Mouse (Mus musculus): ENCODE results near the gene Prps1. TPM values are rescaled to one million over a fixed set of nuclear protein-coding genes. Genes with fewer than 3 reads are reported as not detected.
"Not testable (repeated sequence)": the region's sequence is repeated elsewhere in the genome, so short reads cannot be mapped to it uniquely, and the experiment has no call there.

Gene Prps1
- polyA plus RNA-seq, 1 experiment from 2014 or later, result 89.4 TPM

DNA sequence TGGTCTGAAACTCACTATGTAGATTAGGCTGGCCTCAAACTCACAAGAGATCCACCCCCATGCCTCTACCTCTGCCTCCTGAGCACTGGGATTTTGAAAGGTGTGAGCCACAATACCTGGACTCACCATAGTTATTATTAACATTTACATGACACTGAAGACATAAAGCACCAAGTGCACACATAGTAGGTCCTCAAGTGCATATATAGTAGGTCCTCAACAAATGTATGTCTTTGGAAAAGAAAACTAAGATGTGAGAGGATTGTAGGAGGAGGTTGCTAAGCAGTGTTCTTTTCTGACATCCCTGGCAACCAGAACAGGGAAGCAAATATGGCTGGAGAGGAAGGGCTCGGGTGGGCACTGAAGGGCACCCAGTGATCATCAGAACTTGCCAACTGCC is 51.0 kb downstream of the Prps1 start:
- H3K27ac ChIP-seq, result no peak overlapping the region
- no peak for ATAC-seq (ENCODE audit: low FRiP score)
- 55% methylated on average over 1 of the region's 1 CpGs for WGBS
- no peak overlapping the region for H3K4me2 ChIP-seq (replicated peaks)
- no peaks in the 10 kb centered on the region for H3K36me3 ChIP-seq (replicated peaks; ENCODE audit: control insufficient read depth, insufficient read depth)
- no peak for DNase-seq (ENCODE audit: low spot score)
- no peaks in the 10 kb centered on the region for H3K9me3 ChIP-seq (ENCODE audit: control insufficient read depth, low read length)
- H3K4me3 ChIP-seq (replicated peaks; ENCODE audit: low read length), result no peak overlapping the region
- H3K9ac ChIP-seq, result no peak overlapping the region
- peaks cover 27% of the 10 kb centered on the region for H3K27me3 ChIP-seq (ENCODE audit: control insufficient read depth, insufficient read depth, low read length)
- H3K4me1 ChIP-seq (replicated peaks; ENCODE audit: control insufficient read depth, insufficient read depth, low read length), result 0 out of 2 replicates have a peak, but pooled peaks cover 4% of the 10 kb centered on the region

DNA sequence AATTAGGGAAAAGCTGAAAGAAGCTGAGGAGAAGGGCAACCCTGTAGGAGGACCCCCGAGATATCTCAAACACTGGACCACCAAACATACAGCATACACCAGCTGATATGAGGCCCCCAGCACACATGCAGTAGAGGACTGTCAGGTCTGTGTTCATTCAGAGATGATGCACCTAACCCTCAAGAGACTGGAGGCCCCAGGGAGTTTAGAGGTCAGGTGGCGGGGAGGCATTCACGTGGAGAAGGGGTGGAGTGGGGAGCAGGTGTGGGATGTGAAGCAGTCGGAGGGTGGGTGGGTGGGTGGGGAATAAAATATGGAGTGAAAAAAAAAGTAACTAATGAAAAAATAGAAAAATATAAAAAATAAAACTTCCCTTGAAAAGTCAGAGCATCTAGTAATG is 52.4 kb downstream of the Prps1 start:
- WGBS, result 74% methylated on average over 4 of the region's 4 CpGs
- not testable (repeated sequence) for H3K4me1 ChIP-seq (replicated peaks; ENCODE audit: control insufficient read depth, insufficient read depth, low read length); H3K27ac ChIP-seq; H3K36me3 ChIP-seq (replicated peaks; ENCODE audit: control insufficient read depth, insufficient read depth); H3K4me3 ChIP-seq (replicated peaks; ENCODE audit: low read length); H3K9me3 ChIP-seq (ENCODE audit: control insufficient read depth, low read length); DNase-seq (ENCODE audit: low spot score); ATAC-seq (ENCODE audit: low FRiP score); H3K9ac ChIP-seq; H3K4me2 ChIP-seq (replicated peaks)
- H3K27me3 ChIP-seq (ENCODE audit: control insufficient read depth, insufficient read depth, low read length), result peaks cover 32% of the 10 kb centered on the region

DNA sequence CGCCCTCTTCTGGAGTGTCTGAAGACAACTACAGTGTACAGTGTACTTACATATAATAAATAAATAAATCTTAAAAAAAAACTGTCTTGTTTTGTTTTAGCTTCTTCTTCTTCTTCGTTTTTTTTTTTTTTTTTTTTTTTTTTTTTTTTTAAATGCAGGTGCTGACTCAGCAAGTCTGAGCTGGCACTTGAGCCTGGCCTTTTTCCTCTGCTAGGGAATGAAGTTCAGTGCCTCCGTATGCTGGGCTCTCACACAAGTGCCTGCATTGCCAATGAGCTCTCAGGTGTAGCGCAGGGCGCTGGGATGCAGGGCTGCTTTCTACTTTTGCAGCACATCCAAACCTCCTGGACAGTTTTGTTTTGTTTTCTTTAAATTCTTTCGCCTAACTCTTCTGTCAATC is 53.4 kb downstream of the Prps1 start:
- Histone ChIP-seq H3K27ac (no peak overlapping the region), H3K4me1 (replicated peaks; ENCODE audit: control insufficient read depth, insufficient read depth, low read length) (0 out of 2 replicates have a peak, but pooled peaks cover 4% of the 10 kb centered on the region), H3K9ac (no peak overlapping the region), H3K27me3 (ENCODE audit: control insufficient read depth, insufficient read depth, low read length) (peaks cover 35% of the 10 kb centered on the region), H3K9me3 (ENCODE audit: control insufficient read depth, low read length) (no peaks in the 10 kb centered on the region), H3K4me2 (replicated peaks) (no peak overlapping the region), H3K36me3 (replicated peaks; ENCODE audit: control insufficient read depth, insufficient read depth) (no peaks in the 10 kb centered on the region), H3K4me3 (replicated peaks; ENCODE audit: low read length) (no peak overlapping the region)
- DNase-seq (ENCODE audit: low spot score) (no peak), ATAC-seq (ENCODE audit: low FRiP score) (no peak)
- 63% methylated on average over 6 of the region's 6 CpGs for WGBS

GRCm38 (mm10) chrX:140510696-140511429 is 54.5 kb downstream of the Prps1 start:
- 0 out of 2 replicates have a peak, but pooled peaks cover 4% of the 10 kb centered on the region for H3K4me1 ChIP-seq (replicated peaks; ENCODE audit: control insufficient read depth, insufficient read depth, low read length)
- DNase-seq (ENCODE audit: low spot score) (no peak), ATAC-seq (ENCODE audit: low FRiP score) (0 out of 2 replicates have a peak, but pooled peaks have one; percentile 40)
- no peak overlapping the region for H3K4me3 ChIP-seq (replicated peaks; ENCODE audit: low read length)
- H3K9me3 ChIP-seq (ENCODE audit: control insufficient read depth, low read length), result no peaks in the 10 kb centered on the region
- 28% methylated on average over 24 of the region's 24 CpGs for whole genome bisulfite sequencing
- no peaks in the 10 kb centered on the region for H3K36me3 ChIP-seq (replicated peaks; ENCODE audit: control insufficient read depth, insufficient read depth)
- peak overlapping the region; percentile 43 for H3K4me2 ChIP-seq (replicated peaks)
- peak overlapping the region; percentile 31; the same call in 1 of the 2 replicates for H3K9ac ChIP-seq
- H3K27ac ChIP-seq, result no peak overlapping the region
- H3K27me3 ChIP-seq (ENCODE audit: control insufficient read depth, insufficient read depth, low read length), result peaks cover 33% of the 10 kb centered on the region

- Histone ChIP-seq H3K27me3 (ENCODE audit: control insufficient read depth, insufficient read depth, low read length) (peaks cover 28% of the 10 kb centered on the region), H3K4me3 (replicated peaks; ENCODE audit: low read length) (no peak overlapping the region), H3K4me2 (replicated peaks) (no peak overlapping the region), H3K9ac (no peak overlapping the region), H3K36me3 (replicated peaks; ENCODE audit: control insufficient read depth, insufficient read depth) (no peaks in the 10 kb centered on the region), H3K9me3 (ENCODE audit: control insufficient read depth, low read length) (no peaks in the 10 kb centered on the region), H3K4me1 (replicated peaks; ENCODE audit: control insufficient read depth, insufficient read depth, low read length) (0 out of 2 replicates have a peak, but pooled peaks cover 4% of the 10 kb centered on the region), H3K27ac (no peak overlapping the region)
- ATAC-seq (ENCODE audit: low FRiP score) (no peak; the same call in 1 of the 2 replicates), DNase-seq (ENCODE audit: low spot score) (no peak)
- WGBS, result 33% methylated on average over 7 of the region's 7 CpGs
These were observed 55.6 kb downstream of the Prps1 start for GRCm38 (mm10) chrX:140511687-140512651.

GRCm38 (mm10) chrX:140513379-140513778 is 57.0 kb downstream of the Prps1 start:
- H3K36me3 ChIP-seq (replicated peaks; ENCODE audit: control insufficient read depth, insufficient read depth), result no peaks in the 10 kb centered on the region
- no peak overlapping the region for H3K9ac ChIP-seq
- DNase-seq (ENCODE audit: low spot score) (no peak), ATAC-seq (ENCODE audit: low FRiP score) (no peak)
- H3K4me2 ChIP-seq (replicated peaks), result no peak overlapping the region
- peaks cover 36% of the 10 kb centered on the region for H3K27me3 ChIP-seq (ENCODE audit: control insufficient read depth, insufficient read depth, low read length)
- no peak overlapping the region for H3K27ac ChIP-seq
- no peak overlapping the region for H3K4me3 ChIP-seq (replicated peaks; ENCODE audit: low read length)
- H3K4me1 ChIP-seq (replicated peaks; ENCODE audit: control insufficient read depth, insufficient read depth, low read length), result 0 out of 2 replicates have a peak, but pooled peaks cover 4% of the 10 kb centered on the region
- WGBS, result 83% methylated on average over 2 of the region's 2 CpGs
- no peaks in the 10 kb centered on the region for H3K9me3 ChIP-seq (ENCODE audit: control insufficient read depth, low read length)

DNA sequence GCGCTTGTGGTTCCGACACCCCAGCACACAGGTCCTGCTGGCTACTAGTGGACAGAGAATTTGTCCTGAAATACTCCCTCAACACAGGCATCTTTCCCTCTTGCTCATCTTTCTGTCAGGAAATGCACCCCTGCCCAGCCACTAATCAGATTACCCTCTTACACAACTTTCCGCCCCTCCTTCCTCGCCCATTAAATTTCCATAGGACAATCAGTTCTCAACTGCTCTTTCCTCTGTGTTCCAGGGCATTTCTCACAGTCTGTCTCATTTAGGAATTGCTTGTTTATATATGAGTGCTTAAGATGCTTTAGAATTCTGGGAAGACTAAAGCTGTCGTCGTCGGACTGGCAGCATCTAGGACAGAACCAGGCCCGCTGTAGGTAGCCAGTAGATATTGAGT is 61.9 kb downstream of the Prps1 start:
- H3K9ac ChIP-seq, result no peak overlapping the region
- no peaks in the 10 kb centered on the region for H3K4me1 ChIP-seq (replicated peaks; ENCODE audit: control insufficient read depth, insufficient read depth, low read length)
- H3K4me2 ChIP-seq (replicated peaks), result no peak overlapping the region
- no peak for ATAC-seq (ENCODE audit: low FRiP score)
- H3K27me3 ChIP-seq (ENCODE audit: control insufficient read depth, insufficient read depth, low read length), result peaks cover 37% of the 10 kb centered on the region
- H3K9me3 ChIP-seq (ENCODE audit: control insufficient read depth, low read length), result no peaks in the 10 kb centered on the region
- H3K36me3 ChIP-seq (replicated peaks; ENCODE audit: control insufficient read depth, insufficient read depth), result no peaks in the 10 kb centered on the region
- no peak overlapping the region for H3K4me3 ChIP-seq (replicated peaks; ENCODE audit: low read length)
- no peak for DNase-seq (ENCODE audit: low spot score)
- no peak overlapping the region for H3K27ac ChIP-seq
- 89% methylated on average over 8 of the region's 8 CpGs for WGBS

- Histone ChIP-seq H3K4me2 (replicated peaks) (peak overlapping the region; percentile 41), H3K36me3 (replicated peaks; ENCODE audit: control insufficient read depth, insufficient read depth) (no peaks in the 10 kb centered on the region), H3K27ac (no peak overlapping the region), H3K9me3 (ENCODE audit: control insufficient read depth, low read length) (no peaks in the 10 kb centered on the region), H3K4me3 (replicated peaks; ENCODE audit: low read length) (peak overlapping the region; percentile 7; the same call in 1 of the 2 replicates), H3K9ac (no peak overlapping the region), H3K4me1 (replicated peaks; ENCODE audit: control insufficient read depth, insufficient read depth, low read length) (no peaks in the 10 kb centered on the region), H3K27me3 (ENCODE audit: control insufficient read depth, insufficient read depth, low read length) (peaks cover 34% of the 10 kb centered on the region)
- WGBS, result 25% methylated on average over 25 of the region's 25 CpGs
- peak; percentile 46 for DNase-seq (ENCODE audit: low spot score)
- ATAC-seq (ENCODE audit: low FRiP score), result peak; percentile 87
These were observed 64.0 kb downstream of the Prps1 start for GRCm38 (mm10) chrX:140520146-140521102.

All from hindbrain, embryonic 14.5 days (tissue).